Comparison of ENCODE assay signal across 22 mouse cellular contexts in the genomic region with DNA sequence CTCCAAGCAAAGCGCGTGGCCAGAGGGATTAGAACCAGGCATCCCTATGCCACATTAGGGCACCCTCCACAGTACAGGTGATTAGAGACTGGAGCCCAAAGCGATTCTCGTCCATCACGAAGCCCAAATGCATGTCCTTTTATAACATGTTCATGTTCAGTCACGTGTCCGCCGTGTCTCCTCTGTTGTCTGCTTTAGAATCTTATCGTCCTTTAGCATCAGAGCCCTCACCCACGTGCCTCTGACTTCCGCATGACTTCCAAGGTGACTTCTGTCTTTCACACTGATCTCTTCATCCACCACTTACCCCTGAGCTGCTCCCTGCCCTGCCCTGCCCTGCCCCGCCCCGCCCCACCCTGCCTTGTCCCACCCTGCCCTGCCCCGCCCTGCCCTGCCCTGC.
DNase-seq lines count a peak whose midpoint lies in the region; ATAC-seq and TF ChIP-seq lines count a peak whose summit lies in the region.
"Had no signal": no experiment of that assay in that cellular context is flagged by ENCODE, and none has a peak within 500 bp of the region (broad histone marks: within the 10 kb centered on the region; RNA-seq: fewer than 3 reads in every experiment).

No protein-coding gene starts in this region.

- TF ChIP-seq CTCF in stomach, postnatal 0 days (IDR thresholded peaks at IDR 0.05; ENCODE audit: low read depth) = no peak
- TF ChIP-seq CTCF in MEL (IDR thresholded peaks at IDR 0.05 in 2 of 3, conservative IDR thresholded peaks at IDR 0.05 in 1 of 3; ENCODE audit: control insufficient read depth in 1 of 3, insufficient read depth in 1 of 3, low read depth in 2 of 3, low read length in 3 of 3, poor library complexity in 1 of 3, severe bottlenecking in 1 of 3) = no peak

- no peak overlapping the region for H3K4me2 ChIP-seq in stomach, embryonic 16.5 days (ENCODE audit: low read depth, low read length)
- H3K4me2 ChIP-seq in stomach, postnatal 0 days (replicated peaks; ENCODE audit: low read depth) = no peak overlapping the region
- H3K4me2 ChIP-seq in hindbrain, embryonic 13.5 days = no peak overlapping the region
- H3K4me2 ChIP-seq: embryonic facial prominence, embryonic 15.5 days; heart, embryonic 12.5 days; hindbrain, embryonic 15.5 days had no signal

- no peak overlapping the region for H3K4me3 ChIP-seq in stomach, embryonic 16.5 days (replicated peaks; ENCODE audit: low read length)
- no peak overlapping the region for H3K4me3 ChIP-seq in stomach, postnatal 0 days (ENCODE audit: low read depth, low read length)
- no peak overlapping the region for H3K4me3 ChIP-seq in MEL (ENCODE audit: control insufficient read depth in 1 of 2, insufficient read depth in 1 of 2, low read depth in 2 of 2, low read length in 2 of 2)
- H3K4me3 ChIP-seq in hindbrain, embryonic 13.5 days = no peak overlapping the region
- H3K4me3 ChIP-seq: embryonic facial prominence, embryonic 15.5 days; erythroblast, embryonic 14.5 days; forebrain, embryonic 10.5 days; gastrocnemius, adult 2 months; heart, embryonic 12.5 days; hindbrain, embryonic 10.5 days; hindbrain, embryonic 15.5 days had no signal

- 81% methylated on average over 13 of the region's 14 CpGs for WGBS in stomach, embryonic 16.5 days
- 73% methylated on average over 14 of the region's 14 CpGs for WGBS in stomach, postnatal 0 days
- WGBS in hindbrain, embryonic 13.5 days = 88% methylated on average over 14 of the region's 14 CpGs

- no peak for TF ChIP-seq EP300 in stomach, postnatal 0 days (optimal IDR thresholded peaks at IDR 0.05)
- TF ChIP-seq EP300 in MEL (IDR thresholded peaks at IDR 0.05; ENCODE audit: low read depth in 1 of 2, low read length in 2 of 2) = no peak

- H3K9me3 ChIP-seq in stomach, embryonic 16.5 days (replicated peaks; ENCODE audit: control insufficient read depth, low read length) = no peaks in the 10 kb centered on the region; the same call in 1 of the 2 replicates
- 0 out of 2 replicates have a peak, but pooled peaks cover 2% of the 10 kb centered on the region for H3K9me3 ChIP-seq in stomach, postnatal 0 days (ENCODE audit: control insufficient read depth, low read length)
- H3K9me3 ChIP-seq in MEL (replicated peaks; ENCODE audit: insufficient read depth, low read length) = no peaks in the 10 kb centered on the region
- H3K9me3 ChIP-seq in hindbrain, embryonic 13.5 days = no peaks in the 10 kb centered on the region; the same call in 1 of the 2 replicates
- H3K9me3 ChIP-seq: heart, embryonic 12.5 days; hindbrain, embryonic 15.5 days had no signal

- DNase-seq in stomach, postnatal 0 days (ENCODE audit: low spot score) = no peak
- DNase-seq in MEL (ENCODE audit: low read depth, low spot score) = no peak
- peak; percentile 26 for DNase-seq in naive thymus-derived CD4-positive, alpha-beta T cell, adult 2 months (ENCODE audit: low read depth)
- DNase-seq in adrenal gland, adult 18-20 months (ENCODE audit: low spot score in 2 of 2) = no peak
- DNase-seq: adrenal gland, adult 2 months; adrenal gland, postnatal 36 days; cerebellum, adult 2 months; cerebellum, postnatal 10 days; gastrocnemius, adult 2 months; gastrocnemius, postnatal 25 days had no signal

- peak; percentile 27; the same call in 1 of the 2 replicates for ATAC-seq in stomach, embryonic 16.5 days (ENCODE audit: insufficient read depth, low FRiP score)
- no peak for ATAC-seq in stomach, postnatal 0 days (ENCODE audit: low FRiP score, low TSS enrichment)
- peak; percentile 45 for ATAC-seq in CD4-positive, CD25-positive, alpha-beta regulatory T cell, adult 4 months
- ATAC-seq in hindbrain, embryonic 13.5 days (ENCODE audit: low FRiP score) = no peak
- ATAC-seq: activated CD4-positive, CD25-positive, alpha-beta regulatory T cell, adult 4 months; forebrain, embryonic 14.5 days had no signal

- no peaks in the 10 kb centered on the region for H3K79me2 ChIP-seq in MEL (ENCODE audit: control insufficient read depth, insufficient read depth, low read length, poor library complexity)

- no peaks in the 10 kb centered on the region for H3K27me3 ChIP-seq in stomach, embryonic 16.5 days (ENCODE audit: control insufficient read depth, insufficient read depth, low read length)
- H3K27me3 ChIP-seq in stomach, postnatal 0 days (ENCODE audit: control insufficient read depth, insufficient read depth, low read length) = no peaks in the 10 kb centered on the region
- H3K27me3 ChIP-seq in MEL (ENCODE audit: control insufficient read depth in 1 of 2, insufficient read depth in 2 of 2, low read length in 2 of 2) = peaks cover 0 to 2% of the 10 kb centered on the region in 2 experiments; a peak in 1 of 4 replicates
- 0 out of 2 replicates have a peak, but pooled peaks cover 3% of the 10 kb centered on the region for H3K27me3 ChIP-seq in hindbrain, embryonic 13.5 days
- H3K27me3 ChIP-seq: embryonic facial prominence, embryonic 15.5 days; heart, embryonic 12.5 days; hindbrain, embryonic 15.5 days had no signal

- H3K4me1 ChIP-seq in stomach, embryonic 16.5 days (ENCODE audit: control insufficient read depth, insufficient read depth, low read length) = no peaks in the 10 kb centered on the region
- no peaks in the 10 kb centered on the region for H3K4me1 ChIP-seq in stomach, postnatal 0 days (replicated peaks; ENCODE audit: control insufficient read depth, insufficient read depth)
- H3K4me1 ChIP-seq in MEL (ENCODE audit: control insufficient read depth in 1 of 2, insufficient read depth in 2 of 2, low read length in 2 of 2) = peaks cover 2 to 12% of the 10 kb centered on the region in 2 experiments; a peak in 3 of 4 replicates
- H3K4me1 ChIP-seq in hindbrain, embryonic 13.5 days (replicated peaks) = peaks cover 19% of the 10 kb centered on the region

- TF ChIP-seq RAD21 in MEL (IDR thresholded peaks at IDR 0.05; ENCODE audit: low read depth, low read length) = no peak

- no peak overlapping the region for H3K9ac ChIP-seq in stomach, embryonic 16.5 days (ENCODE audit: low read length)
- no peak overlapping the region for H3K9ac ChIP-seq in stomach, postnatal 0 days (ENCODE audit: low read length)
- no peak overlapping the region for H3K9ac ChIP-seq in MEL (ENCODE audit: control insufficient read depth, low read depth, low read length, poor library complexity, severe bottlenecking)
- no peak overlapping the region for H3K9ac ChIP-seq in hindbrain, embryonic 13.5 days
- H3K9ac ChIP-seq: embryonic facial prominence, embryonic 15.5 days; heart, embryonic 12.5 days; hindbrain, embryonic 15.5 days had no signal

- TF ChIP-seq POLR2A in MEL (IDR thresholded peaks at IDR 0.05; ENCODE audit: control insufficient read depth in 1 of 2, insufficient read depth in 1 of 2, low read depth in 1 of 2, low read length in 2 of 2, poor library complexity in 1 of 2) = no peak

- no peaks in the 10 kb centered on the region for H3K36me3 ChIP-seq in stomach, embryonic 16.5 days (ENCODE audit: control insufficient read depth, insufficient read depth, low read length)
- no peaks in the 10 kb centered on the region for H3K36me3 ChIP-seq in stomach, postnatal 0 days (ENCODE audit: control insufficient read depth, insufficient read depth, low read length)
- peaks cover 0 to 7% of the 10 kb centered on the region in 2 experiments; a peak in 2 of 4 replicates for H3K36me3 ChIP-seq in MEL (ENCODE audit: control insufficient read depth in 1 of 2, insufficient read depth in 2 of 2, low read length in 2 of 2)
- no peaks in the 10 kb centered on the region for H3K36me3 ChIP-seq in hindbrain, embryonic 13.5 days
- H3K36me3 ChIP-seq: embryonic facial prominence, embryonic 15.5 days; forebrain, embryonic 10.5 days; G1E; heart, embryonic 12.5 days; hindbrain, embryonic 10.5 days; hindbrain, embryonic 15.5 days had no signal

- no peak overlapping the region for H3K27ac ChIP-seq in stomach, embryonic 16.5 days (ENCODE audit: low read length)
- H3K27ac ChIP-seq in stomach, postnatal 0 days (replicated peaks) = no peak overlapping the region
- no peak overlapping the region for H3K27ac ChIP-seq in MEL (ENCODE audit: control insufficient read depth, low read depth, low read length)
- H3K27ac ChIP-seq in hindbrain, embryonic 13.5 days = no peak overlapping the region
- H3K27ac ChIP-seq: embryonic facial prominence, embryonic 15.5 days; gastrocnemius, adult 2 months; hindbrain, embryonic 10.5 days; hindbrain, embryonic 15.5 days had no signal

TF ChIP-seq in MEL, 35 proteins besides CTCF, POLR2A, EP300 and RAD21 (continues in another document):
- TF ChIP-seq MAFK (IDR thresholded peaks at IDR 0.05; ENCODE audit: borderline replicate concordance, low read depth, low read length) (no peak), ZC3H11A (IDR thresholded peaks at IDR 0.05; ENCODE audit: low read depth, low read length) (no peak), ZMIZ1 (IDR thresholded peaks at IDR 0.05; ENCODE audit: low read depth, low read length) (no peak), E2F4 (IDR thresholded peaks at IDR 0.05; ENCODE audit: borderline replicate concordance, low read depth, low read length) (no peak), BHLHE40 (IDR thresholded peaks at IDR 0.05; ENCODE audit: borderline replicate concordance, low read depth, low read length) (peak; percentile 66; the same call in 1 of the 2 replicates), NELFE (IDR thresholded peaks at IDR 0.05; ENCODE audit: low read depth, low read length) (no peak), TCF12 (IDR thresholded peaks at IDR 0.05; ENCODE audit: low read depth, low read length) (no peak), MYB (IDR thresholded peaks at IDR 0.05; ENCODE audit: low read depth, low read length) (no peak), GABPA (IDR thresholded peaks at IDR 0.05; ENCODE audit: low read depth, low read length) (no peak), MAX (IDR thresholded peaks at IDR 0.05; ENCODE audit: low read length) (peak; percentile 58; the same call in 1 of the 2 replicates), ZKSCAN1 (IDR thresholded peaks at IDR 0.05; ENCODE audit: low read depth, low read length) (no peak), TAL1 (IDR thresholded peaks at IDR 0.05; ENCODE audit: low read length) (no peak), SIN3A (IDR thresholded peaks at IDR 0.05; ENCODE audit: low read length) (no peak), CHD1 (IDR thresholded peaks at IDR 0.05; ENCODE audit: low read depth, low read length) (no peak), USF2 (IDR thresholded peaks at IDR 0.05; ENCODE audit: borderline replicate concordance in 1 of 2, insufficient read depth in 1 of 2, low read depth in 1 of 2, low read length in 2 of 2) (0 out of 4 replicates have a peak, but pooled peaks of 1 of the 2 experiments have one; percentile 30), MAZ (IDR thresholded peaks at IDR 0.05; ENCODE audit: low read depth, low read length) (no peak), MYC (IDR thresholded peaks at IDR 0.05; ENCODE audit: low read depth, low read length) (0 out of 2 replicates have a peak, but pooled peaks have one; percentile 55), ELF1 (IDR thresholded peaks at IDR 0.05; ENCODE audit: low read depth, low read length) (0 out of 2 replicates have a peak, but pooled peaks have one; percentile 27), GATA1 (IDR thresholded peaks at IDR 0.05; ENCODE audit: low read depth, low read length) (peak; percentile 43; the same call in 1 of the 2 replicates)

Comparison
In these comparisons a context has a peak if more than half of its experiments do, and no peak if none do; other contexts are left out.
1. ATAC-seq: peak in stomach, embryonic 16.5 days (single experiment) and CD4-positive, CD25-positive, alpha-beta regulatory T cell, adult 4 months (single experiment); none in stomach, postnatal 0 days (single experiment) and hindbrain, embryonic 13.5 days (single experiment).